Mouse (Mus musculus) heart, postnatal 14 days (tissue): ENCODE results near the gene Kmt5c. TPM values are rescaled to one million over a fixed set of nuclear protein-coding genes. Genes with fewer than 3 reads are reported as not detected.

Experiments
- DNase-seq, 2 experiments: peaks; one replicate each; pipeline ENCODE4 v3.0.0; 2021 to 2022
- intact Hi-C: fragments of 180-260 bp; cut with DNase I; formaldehyde crosslinking; loops from one replicate; pipeline ENCODE4 v1.15.1; 2025
- total RNA-seq, 2 experiments: library from RNA; stranded (reverse); gene quantifications; 2 replicates each; pipeline ENCODE4 v1.2.3; 2021

Kmt5c gene
- total RNA-seq, 2 experiments from 2014 or later = 30.5 to 31.9 TPM

DNA sequence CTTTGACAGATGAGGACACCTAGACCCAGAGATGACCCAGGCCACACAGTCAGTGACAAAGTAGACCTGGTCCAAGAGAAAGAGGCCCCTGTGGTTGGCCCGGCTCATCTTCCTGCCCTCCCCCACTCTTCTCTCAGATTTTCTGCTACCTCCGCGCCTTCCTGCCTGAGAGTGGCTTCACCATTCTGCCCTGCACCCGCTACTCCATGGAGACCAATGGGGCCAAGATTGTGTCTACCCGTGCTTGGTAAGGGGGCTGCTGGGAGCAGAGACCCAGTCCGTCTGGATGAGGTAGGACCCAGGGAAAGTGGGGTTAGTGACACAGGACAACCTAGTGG, 2.5 kb downstream of the Kmt5c start:
- no peak for DNase-seq
- intact Hi-C loops = no loop called here

- DNase-seq = no peak
- intact Hi-C loops = no loop called here
Measured at GRCm38 (mm10) chr7:4743354-4743753, 3.4 kb downstream of the Kmt5c start.

DNA sequence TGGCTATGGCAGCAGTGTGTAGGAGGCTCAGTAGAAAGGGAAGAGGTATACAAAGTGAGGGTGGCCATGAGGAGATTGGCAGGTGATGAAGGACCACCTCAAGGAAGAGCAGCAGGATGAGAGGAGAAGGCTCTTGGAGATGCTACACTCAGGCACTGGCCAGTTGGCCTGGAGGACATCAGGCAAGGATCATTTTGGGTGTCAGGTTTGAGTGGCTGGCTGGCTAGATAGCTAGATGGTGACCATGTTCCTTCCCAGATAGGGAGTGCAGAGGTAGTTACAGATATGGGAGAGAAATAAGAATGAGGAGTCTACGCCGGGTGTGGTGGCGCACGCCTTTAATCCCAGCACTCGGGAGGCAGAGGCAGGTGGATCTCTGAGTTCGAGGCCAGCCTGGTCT, 5.0 kb downstream of the Kmt5c start:
- intact Hi-C loops = no loop called here
- no peak for DNase-seq

GRCm38 (mm10) chr7:4746326-4746980, 6.5 kb downstream of the Kmt5c start:
- intact Hi-C loops = no loop called here
- no peak for DNase-seq

DNA sequence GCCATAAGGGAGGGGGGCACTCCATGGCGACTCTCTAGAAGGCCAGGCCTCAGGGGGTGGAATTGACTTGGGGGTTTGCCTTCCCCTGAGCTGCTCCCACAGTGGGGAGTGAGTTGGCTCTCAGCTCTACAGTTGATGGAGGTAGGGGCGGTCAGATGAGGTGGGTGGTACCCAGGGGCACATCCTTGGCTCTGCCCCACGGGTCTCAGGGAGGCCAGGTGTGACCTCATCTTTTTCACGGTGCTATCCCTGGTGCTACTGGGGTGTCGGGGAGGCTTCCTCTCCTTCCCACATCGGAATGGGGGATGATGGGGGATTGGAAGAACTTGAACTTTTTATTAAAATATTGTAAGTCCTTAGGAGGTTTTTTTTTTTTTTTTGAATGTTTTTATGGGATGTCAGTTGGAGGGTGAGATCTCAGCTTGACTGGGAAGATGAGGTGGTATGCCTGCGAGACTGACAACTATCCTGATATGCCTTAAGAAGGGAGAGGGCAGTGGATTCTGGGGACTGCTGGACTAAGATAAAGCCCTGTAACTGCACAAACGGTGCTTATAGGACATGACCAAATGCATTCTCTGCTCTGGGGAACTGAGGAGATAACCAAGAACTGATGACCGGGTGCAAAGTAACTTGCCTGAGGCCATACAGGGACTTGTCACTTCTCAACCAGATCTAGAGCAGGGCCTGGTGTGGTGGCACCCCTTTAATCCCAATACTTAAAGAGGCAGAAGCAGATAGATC, 7.4 kb downstream of the Kmt5c start:
- intact Hi-C loops = no loop called here
- no peak for DNase-seq

DNA sequence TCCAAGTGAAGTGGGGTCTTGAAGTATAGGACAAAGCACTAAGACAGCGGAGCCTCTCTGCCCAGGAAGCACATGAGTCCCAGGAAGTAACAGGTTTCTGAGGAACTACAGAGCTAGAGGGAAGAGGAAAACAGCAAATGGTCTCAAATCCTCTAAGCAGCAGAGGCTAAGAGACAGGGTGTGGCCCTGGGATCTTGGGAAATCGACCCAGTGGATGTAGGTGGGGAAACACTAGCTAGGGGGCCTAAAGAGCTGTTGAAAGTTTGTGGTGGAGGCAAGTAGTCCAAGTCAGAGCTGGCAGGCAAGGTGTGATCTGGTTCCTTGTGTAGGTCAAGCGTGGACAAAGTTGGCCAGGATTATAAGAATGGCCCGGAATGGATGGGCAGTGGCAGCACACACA, 8.4 kb downstream of the Kmt5c start:
- intact Hi-C loops = no loop called here
- DNase-seq = no peak

DNA sequence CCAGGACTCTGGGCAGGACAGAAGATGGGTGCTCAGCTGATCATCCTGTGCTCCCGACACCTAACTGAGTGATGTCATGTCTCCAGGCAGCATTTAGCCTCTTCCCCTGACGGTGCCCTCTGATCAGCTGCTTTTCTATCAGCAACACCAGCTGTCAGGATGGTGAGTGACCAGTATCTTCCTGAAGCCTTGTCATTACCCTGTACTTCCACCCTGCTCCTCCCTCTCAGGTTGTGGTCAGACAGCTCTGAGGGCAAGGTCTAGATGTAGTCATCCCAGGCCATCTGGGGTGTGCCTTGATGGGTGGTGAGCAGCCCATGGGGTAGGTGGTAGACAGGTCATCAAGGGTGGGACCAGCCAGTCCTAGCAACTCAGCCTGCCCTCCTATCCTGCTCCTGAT, 9.3 kb downstream of the Kmt5c start:
- intact Hi-C loops = no loop called here

GRCm38 (mm10) chr7:4751971-4752820, 12.3 kb downstream of the Kmt5c start:
- intact Hi-C loops = no loop called here
- DNase-seq = peak in 1 of 2 experiments; percentile 31

More for the DNA sequence above, 9.3 kb downstream of the Kmt5c start:
- no peak for DNase-seq

DNA sequence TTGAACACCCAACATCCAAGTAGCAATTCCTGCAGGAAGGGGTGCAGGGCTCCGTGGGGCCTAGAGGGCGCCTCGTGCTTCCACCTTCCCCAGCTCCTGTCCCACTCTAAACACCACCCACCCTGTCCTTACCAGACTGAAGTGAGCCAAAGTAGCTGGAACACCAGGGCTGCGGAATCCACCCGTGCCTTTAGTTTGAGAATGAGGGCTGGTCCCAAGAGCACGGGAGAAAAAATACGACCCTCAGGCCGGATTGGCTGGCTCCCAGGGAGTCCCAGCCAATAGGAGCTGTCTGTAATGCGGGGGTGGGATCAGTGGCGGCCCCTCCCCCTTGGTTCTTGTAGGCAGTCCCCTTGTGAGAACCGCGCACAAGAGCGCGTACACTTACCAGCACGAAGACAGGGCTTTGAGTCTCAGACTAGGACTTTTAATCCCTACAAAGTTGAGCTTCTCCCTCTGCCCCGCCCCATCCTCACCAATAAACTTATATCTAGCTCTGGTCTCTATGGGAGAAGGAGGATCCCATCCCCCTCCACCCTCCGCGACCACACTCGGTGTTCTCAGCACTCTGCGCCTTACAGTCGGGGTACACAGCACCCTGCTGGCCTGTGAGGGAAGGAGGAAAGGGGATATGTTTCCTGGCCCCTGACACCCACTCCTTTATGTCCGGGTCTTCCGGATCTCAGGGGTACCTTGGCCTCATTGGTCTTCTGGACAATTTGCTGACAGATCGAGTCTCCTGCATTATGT, 13.1 kb downstream of the Kmt5c start, which contains the start of gene Cox6b2:
Gene Cox6b2, minus strand, starts transcription at position 274 of the 750 bp plus-strand sequence.
- peak; percentile 64 to 72 for DNase-seq
- intact Hi-C loops = no loop called here

DNA sequence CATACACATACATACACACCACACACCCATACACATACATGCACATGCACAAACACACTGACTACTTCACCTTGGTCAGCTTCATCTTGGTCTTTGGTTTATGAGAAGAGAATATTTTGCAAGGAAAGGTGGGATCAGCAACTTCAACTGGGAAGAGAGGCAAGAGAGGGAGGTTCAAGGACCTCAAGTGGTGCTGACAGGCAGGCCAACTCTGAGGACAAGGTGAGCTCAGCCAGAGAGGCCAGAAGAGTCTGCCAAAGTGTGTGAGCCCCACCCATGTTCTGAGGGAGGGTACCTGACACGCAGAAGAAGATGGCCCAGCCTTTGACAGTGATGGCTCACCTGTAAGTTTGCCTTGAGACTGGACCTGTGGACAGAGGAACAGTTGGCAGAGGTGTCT, 19.8 kb downstream of the Kmt5c start:
- intact Hi-C loops = no loop called here
- no peak for DNase-seq

DNA sequence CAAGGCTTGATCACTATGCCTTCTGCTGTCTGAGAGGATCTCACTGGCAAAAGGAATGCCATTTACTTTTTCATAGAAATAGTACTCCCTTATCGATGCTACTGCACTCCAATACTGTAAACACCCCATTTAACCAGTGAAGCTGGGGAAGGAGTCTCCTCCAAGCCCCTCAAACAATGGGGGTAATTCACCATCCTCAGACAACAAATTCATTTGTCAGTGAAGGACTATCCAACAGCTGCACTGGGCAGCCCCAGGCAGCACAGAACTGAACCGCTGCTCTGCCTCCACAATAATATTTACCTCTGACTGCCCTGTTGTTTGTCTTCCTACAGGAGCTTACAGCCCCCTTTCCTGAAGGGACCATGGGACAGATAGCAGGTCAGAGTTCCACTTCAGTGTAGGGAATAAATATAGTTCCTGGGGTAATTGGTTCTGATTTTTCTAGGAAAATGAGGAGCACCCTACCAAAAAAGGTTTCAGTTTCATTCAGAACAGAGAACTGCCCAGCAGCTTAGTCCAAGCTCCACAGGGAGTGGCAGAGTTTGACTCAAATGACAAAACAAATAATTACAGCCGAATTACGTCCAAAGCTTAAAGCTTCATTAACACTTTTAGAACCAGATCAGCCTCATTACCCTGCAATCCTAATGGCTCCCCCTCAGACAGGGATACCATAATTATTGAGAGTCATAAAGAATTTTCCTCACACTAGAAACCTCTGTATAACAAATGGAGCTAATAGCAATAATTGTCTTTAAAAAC, 25.2 kb downstream of the Kmt5c start:
- intact Hi-C loops = no loop called here
- no peak for DNase-seq

DNA sequence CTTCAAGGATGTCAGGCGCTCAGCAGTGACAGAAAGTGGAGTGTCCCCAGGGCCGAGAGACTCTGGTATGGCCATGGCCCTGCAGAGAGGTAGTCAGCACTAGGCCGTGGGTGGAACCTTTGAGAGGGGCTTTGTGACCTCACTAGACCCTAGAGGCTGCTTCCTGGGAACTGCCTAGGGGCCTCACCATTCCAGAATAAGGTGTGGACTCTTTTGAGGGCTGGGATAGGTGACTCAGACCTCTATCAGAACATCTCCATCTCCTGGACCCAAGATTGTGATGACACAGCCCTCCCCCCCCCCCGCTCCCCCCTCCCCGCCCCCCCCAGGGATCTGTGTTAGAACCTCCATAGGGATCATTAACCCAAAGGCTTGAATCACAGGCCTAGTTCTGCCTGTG, 31.3 kb downstream of the Kmt5c start, which contains the start of gene Fam71e2:
Gene Fam71e2, minus strand, starts transcription at position 101 of the 400 bp plus-strand sequence.
- DNase-seq = no peak
- intact Hi-C loops = no loop called here

GRCm38 (mm10) chr7:4776131-4776530, 36.2 kb downstream of the Kmt5c start:
- intact Hi-C loops = no loop called here
- DNase-seq = no peak

GRCm38 (mm10) chr7:4776861-4777830, 37.2 kb downstream of the Kmt5c start:
- intact Hi-C loops = no loop called here
- DNase-seq = peak; percentile 70

DNA sequence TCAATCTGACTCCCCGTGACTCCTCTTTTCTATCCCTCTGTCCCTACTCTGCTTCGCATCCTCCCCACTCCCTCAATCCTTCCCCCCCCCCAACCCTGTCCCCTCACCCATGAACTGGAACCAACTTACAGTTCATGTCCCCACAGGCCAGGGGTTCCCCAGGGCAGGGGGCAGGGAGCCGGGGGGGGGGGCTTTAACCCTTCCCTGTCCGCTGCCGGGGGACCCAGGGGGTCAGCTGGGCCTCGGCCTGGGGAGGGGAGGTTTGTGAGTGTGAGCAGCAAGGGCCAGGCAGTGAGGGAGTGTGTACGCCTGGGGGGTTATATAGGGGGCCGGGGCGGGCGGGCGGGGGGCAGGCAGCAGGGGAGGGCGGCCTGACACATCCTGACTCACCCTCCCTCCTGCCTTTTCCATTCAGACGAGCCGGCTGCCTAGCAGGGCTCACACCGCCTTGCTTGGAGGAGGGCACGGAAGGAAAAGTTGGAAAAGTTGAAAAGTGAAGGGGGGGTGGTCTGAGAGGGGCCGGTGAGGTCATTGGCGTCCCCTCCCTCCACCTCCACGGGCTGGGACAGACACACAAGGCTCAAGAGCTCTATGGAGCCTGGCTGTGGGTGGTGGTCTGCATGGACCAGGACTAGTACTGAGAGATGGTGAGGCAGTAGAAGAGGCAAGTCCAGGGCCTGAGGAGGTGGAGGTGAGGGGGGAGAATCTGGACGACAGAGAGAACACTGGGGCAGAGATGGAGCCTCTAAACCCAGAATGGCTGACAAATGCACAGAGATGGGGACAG, 38.1 kb downstream of the Kmt5c start:
- DNase-seq = no peak
- intact Hi-C loops = no loop called here

DNA sequence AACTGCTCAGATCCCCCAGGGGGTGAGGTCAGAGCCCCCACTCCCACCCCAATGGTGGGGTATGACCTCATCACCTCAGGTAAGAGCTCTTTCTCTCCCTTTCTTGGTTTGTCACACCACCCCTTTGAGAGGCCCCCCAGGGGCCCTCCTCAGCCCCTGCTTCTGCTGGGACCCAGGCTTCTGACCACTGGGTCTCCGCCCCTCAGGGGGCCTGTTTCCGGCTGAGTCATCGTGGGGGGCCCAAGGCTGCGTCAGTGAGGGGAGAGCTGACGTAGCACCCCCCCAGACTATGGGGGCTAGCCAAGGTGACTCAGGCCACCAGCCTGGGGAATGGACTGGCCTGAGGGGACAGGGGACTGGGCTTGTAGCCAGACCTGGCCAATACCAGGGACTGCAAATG, 40.0 kb downstream of the Kmt5c start:
- intact Hi-C loops = no loop called here
- DNase-seq = no peak

DNA sequence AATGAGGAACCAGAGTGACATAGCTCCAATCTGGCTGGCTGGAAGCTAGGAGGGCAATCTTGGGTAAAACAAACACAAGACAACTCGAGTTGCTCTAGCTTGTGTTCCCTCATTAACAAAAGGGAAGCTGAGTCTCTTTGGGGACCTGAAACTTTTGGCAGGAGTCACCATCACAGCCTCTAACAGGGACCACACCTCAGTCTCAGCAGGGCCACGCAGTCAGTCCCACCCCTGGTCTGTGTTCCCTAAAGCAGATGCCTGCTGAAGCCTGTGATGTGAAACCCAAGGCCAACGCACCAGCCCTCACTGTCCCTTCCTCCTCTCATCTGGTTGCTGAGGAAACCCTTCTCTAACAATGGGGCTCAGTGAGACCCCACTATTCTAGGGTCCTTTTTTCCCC, 42.2 kb downstream of the Kmt5c start:
- intact Hi-C loops = no loop called here
- no peak for DNase-seq

GRCm38 (mm10) chr7:4782759-4783158, 42.8 kb downstream of the Kmt5c start, which contains the start of the genes Il11 and Tmem190:
Il11 (minus strand) TSS chr7:4782859.
Tmem190 (plus strand) TSS chr7:4782937.
- intact Hi-C loops = no loop called here

More at GRCm38 (mm10) chr7:4782759-4783158, 42.8 kb downstream of the Kmt5c start, which contains the start of the genes Il11 and Tmem190:
- no peak for DNase-seq
